Mouse (Mus musculus) brain, embryonic 14.5 days (tissue): ENCODE data around the gene Zbtb20.

Experiments
- CTCF ChIP-seq: fragments of 200-500 bp; IDR thresholded peaks from 2 replicates; pipeline ENCODE4 v1.5.1; 2012; ENCODE audit warnings: inconsistent platforms, mild to moderate bottlenecking, moderate library complexity, borderline replicate concordance; ENCODE audit not compliant: insufficient read depth, insufficient read length; ENCODE audit errors: extremely low read depth
- POLR2A ChIP-seq: fragments of 200-500 bp; IDR thresholded peaks from 2 replicates; pipeline ENCODE4 v1.6.1; 2012; ENCODE audit warnings: mild to moderate bottlenecking, inconsistent platforms, borderline replicate concordance; ENCODE audit not compliant: poor library complexity, insufficient read depth, insufficient read length, severe bottlenecking; ENCODE audit errors: extremely low read depth

DNA sequence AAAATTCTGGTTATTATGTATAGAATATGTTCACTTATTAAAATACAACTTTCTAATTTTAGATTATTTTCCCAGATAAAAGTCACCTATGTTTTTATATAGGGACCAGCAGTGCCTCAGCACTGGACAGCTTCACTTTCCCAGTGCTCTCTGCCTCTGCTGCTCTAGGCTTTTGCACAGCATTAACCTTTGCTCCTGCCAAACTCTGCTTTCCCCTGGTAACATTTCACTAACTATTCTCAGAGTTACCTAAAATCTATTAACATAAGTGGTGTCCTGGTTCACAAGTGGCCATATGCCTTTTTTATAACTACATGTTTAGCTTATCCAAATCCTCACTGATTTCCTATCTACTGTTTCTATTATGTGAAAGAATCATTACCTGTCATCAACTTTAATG lies 169.9 kb downstream of the Zbtb20 start:
- TF ChIP-seq CTCF = no peak
- no peak for TF ChIP-seq POLR2A
